Mouse (Mus musculus) adrenal gland, postnatal 25 days (tissue): ENCODE measurements around the gene Nnmt. TPM values are rescaled to one million over a fixed set of nuclear protein-coding genes. Genes with fewer than 3 reads are reported as not detected.

Experiments
- DNase-seq: peaks from one replicate; pipeline ENCODE4 v3.0.0; 2021; ENCODE audit warnings: mixed read lengths
- total RNA-seq: library from RNA; stranded (reverse); gene quantifications from 2 replicates; pipeline ENCODE4 v1.2.3, GENCODE M21; 2021

The Nnmt gene
- total RNA-seq, 1 experiment from 2014 or later, result 11.5 TPM

GRCm38 (mm10) chr9:48635576-48636350, 30.8 kb upstream of the Nnmt start:
- DNase-seq, result no peak

GRCm38 (mm10) chr9:48633147-48633546, 28.2 kb upstream of the Nnmt start:
- DNase-seq, result no peak

- DNase-seq, result no peak
Measured at GRCm38 (mm10) chr9:48619268-48619667, 14.3 kb upstream of the Nnmt start.

- peak; percentile 55 for DNase-seq
Measured at GRCm38 (mm10) chr9:48618589-48618988, 13.6 kb upstream of the Nnmt start.

- DNase-seq, result peak; percentile 58
Measured at GRCm38 (mm10) chr9:48618111-48618510, 13.2 kb upstream of the Nnmt start.

GRCm38 (mm10) chr9:48617511-48618010, 12.6 kb upstream of the Nnmt start:
- no peak for DNase-seq

- no peak for DNase-seq
Measured at GRCm38 (mm10) chr9:48613221-48613620, 8.3 kb upstream of the Nnmt start.

- no peak for DNase-seq
Measured at GRCm38 (mm10) chr9:48612542-48612941, 7.6 kb upstream of the Nnmt start.

- DNase-seq, result no peak
Measured at GRCm38 (mm10) chr9:48611032-48611431, 6.1 kb upstream of the Nnmt start.

GRCm38 (mm10) chr9:48609734-48610133, 4.8 kb upstream of the Nnmt start:
- no peak for DNase-seq

- no peak for DNase-seq
Measured at GRCm38 (mm10) chr9:48607417-48607816, 2.5 kb upstream of the Nnmt start.

GRCm38 (mm10) chr9:48606171-48606570, 1.2 kb upstream of the Nnmt start:
- DNase-seq, result no peak

- no peak for DNase-seq
Measured at GRCm38 (mm10) chr9:48605697-48606096, 744 bp upstream of the Nnmt start.

GRCm38 (mm10) chr9:48604226-48604625, 727 bp downstream of the Nnmt start:
- no peak for DNase-seq

- DNase-seq, result no peak
Measured at GRCm38 (mm10) chr9:48600881-48601280, 4.1 kb downstream of the Nnmt start.

GRCm38 (mm10) chr9:48600066-48600465, 4.9 kb downstream of the Nnmt start:
- DNase-seq, result no peak

- no peak for DNase-seq
Measured at GRCm38 (mm10) chr9:48597494-48597893, 7.5 kb downstream of the Nnmt start.

GRCm38 (mm10) chr9:48596924-48597323, 8.0 kb downstream of the Nnmt start:
- DNase-seq, result no peak

GRCm38 (mm10) chr9:48593915-48594314, 11.0 kb downstream of the Nnmt start:
- DNase-seq, result no peak

- no peak for DNase-seq
Measured at GRCm38 (mm10) chr9:48590606-48591005, 14.3 kb downstream of the Nnmt start.

- DNase-seq, result peak; percentile 60
Measured at GRCm38 (mm10) chr9:48586332-48586731, 18.6 kb downstream of the Nnmt start.

GRCm38 (mm10) chr9:48580808-48581207, 24.1 kb downstream of the Nnmt start:
- no peak for DNase-seq

- DNase-seq, result no peak
Measured at GRCm38 (mm10) chr9:48562388-48562787, 42.6 kb downstream of the Nnmt start.

GRCm38 (mm10) chr9:48559482-48560139, 45.3 kb downstream of the Nnmt start:
- DNase-seq, result peak; percentile 48
